Mouse (Mus musculus) cerebellum, adult 9-10 months (tissue): ENCODE measurements at regions not wholly inside any gene's neighbourhood (a gene's known extent, or its start where the extent isn't known, plus 50 kb on each side); places are given as distances from the start of the nearest gene placed in this dataset.
A peak's percentile ranks its signal among the peaks of the same experiment; 100 is the strongest.

Experiments used
- DNase-seq: peaks from one replicate; pipeline ENCODE4 v3.0.0; 2022

DNA sequence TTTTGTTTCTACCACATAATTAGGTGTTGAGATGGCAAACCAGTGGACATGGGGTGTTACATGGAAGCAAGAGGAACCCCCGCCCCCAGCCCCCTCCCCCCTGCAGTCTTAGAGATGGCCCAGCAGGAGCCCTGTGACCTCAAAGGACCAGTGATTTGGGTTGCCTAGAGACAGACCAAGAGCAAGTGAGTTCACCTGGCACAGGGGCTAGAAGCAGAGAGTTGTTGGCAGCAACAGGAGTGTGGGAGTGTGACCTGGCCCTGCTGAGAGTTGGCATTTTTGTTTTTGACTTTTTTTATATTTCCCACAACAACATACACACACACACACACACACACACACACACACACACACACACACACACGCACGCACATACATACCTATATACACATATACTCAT lies 987.9 kb downstream of the Cdh18 start:
- DNase-seq = peak; percentile 8

DNA sequence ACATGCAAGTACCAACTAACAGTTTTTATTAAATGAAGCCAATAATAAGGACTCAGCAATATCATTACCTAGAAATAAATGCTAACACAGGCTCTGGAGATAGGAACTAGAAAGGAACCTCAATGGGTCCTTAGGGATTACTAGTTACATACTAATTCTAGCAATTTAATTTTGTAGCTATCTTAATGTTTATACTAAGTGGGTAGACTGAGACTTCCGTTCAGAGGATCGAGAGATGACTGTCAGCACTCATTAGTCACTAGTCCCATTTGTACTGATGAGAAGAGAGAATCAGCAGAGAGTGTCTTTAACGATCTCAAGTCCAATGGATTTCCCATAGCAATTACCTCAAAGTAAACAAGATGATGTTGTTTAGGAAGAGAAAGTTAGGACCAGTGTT lies 988.6 kb downstream of the Cdh18 start:
- DNase-seq = no peak

DNA sequence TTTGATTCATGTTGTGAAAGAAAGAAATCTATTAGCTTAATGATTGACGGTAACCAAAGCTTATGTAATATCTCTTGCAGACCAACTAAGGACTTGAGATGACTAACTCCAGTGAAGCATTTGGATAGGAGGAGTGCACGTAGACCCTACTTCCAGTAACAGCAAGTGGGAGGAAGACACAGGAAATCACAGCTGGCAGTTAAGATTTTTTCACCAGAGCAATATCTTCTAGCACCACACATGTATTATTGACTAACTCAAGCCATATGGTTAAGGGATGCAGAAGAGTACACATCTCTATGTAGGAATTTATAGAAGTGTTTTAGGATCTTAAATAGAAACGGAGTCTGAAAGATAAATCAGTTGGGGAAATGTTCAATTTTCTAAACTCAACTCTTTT lies 1011.3 kb downstream of the Cdh18 start:
- no peak for DNase-seq

DNA sequence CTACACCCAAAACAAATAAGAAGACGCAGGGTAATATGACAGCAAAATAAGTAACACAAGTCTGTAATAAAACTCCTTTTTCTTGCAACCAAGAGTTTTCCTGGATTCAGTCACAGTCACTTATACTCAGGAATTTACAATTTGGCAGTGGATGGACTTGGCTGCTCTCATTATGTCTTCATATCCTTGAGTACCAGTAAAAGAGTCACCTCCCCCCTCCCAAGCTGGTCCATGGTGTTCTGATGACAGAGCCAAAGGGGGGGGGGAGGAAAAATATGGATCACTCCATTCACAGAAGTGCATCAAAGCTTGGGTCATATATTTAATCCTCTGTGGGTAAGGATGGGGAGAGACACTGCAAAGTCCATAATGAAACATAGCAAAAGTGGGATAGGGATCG lies 1013.4 kb downstream of the Cdh18 start:
- DNase-seq = peak; percentile 50

DNA sequence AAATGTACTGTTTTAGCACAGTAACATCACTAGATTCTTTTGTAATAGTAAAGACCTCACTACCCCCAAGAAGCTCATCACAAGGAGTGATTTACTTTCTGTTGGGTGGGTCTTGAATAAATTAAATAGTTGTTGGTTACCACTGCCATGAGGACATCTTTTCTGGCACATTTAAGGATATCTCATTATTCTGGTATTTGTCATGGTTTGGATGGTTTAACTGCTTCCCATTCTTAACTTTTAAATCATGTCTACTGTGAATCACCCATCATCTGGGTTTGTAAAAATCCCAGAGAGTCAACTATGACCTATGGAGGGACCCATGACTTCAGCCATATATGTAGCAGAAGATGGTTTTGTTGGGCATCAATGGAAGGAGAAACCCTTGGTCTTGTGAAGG lies 1016.2 kb downstream of the Cdh18 start:
- DNase-seq = no peak

DNA sequence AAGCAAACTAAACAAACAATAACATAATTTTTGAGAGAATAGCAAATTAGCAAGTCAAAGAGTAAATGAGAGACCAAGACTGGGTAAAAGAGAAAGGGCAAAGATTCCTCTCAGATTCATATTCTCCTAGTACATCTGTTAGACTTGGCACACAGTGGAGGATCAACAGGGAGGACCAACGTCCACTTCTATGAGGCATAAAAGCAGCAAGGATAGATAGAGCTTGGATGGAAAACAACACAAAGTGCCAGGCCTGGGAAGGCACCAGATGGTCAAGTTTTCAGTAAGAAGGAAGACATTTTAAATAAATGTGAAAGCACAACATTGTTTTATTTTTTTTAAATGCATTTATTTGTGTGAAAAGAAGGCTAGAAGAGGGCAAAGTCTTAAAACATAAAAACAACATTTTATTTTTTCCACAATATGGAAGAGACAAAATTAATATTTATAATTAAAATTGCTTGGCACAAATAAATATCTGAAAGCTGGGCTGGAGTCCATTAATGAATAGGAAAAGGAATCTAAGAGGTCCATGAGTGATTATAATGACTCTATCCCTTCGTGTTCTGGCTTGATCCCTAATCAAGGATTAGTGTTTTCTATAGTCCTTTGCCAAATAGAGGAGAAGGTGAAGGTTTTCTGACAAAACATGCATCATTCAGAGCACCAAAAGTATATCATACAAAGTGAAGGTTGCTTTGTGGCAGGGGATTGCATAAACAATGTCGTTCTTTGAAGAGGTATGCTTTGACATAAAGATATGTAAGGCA lies 1018.2 kb downstream of the Cdh18 start:
- DNase-seq = peak; percentile 97

DNA sequence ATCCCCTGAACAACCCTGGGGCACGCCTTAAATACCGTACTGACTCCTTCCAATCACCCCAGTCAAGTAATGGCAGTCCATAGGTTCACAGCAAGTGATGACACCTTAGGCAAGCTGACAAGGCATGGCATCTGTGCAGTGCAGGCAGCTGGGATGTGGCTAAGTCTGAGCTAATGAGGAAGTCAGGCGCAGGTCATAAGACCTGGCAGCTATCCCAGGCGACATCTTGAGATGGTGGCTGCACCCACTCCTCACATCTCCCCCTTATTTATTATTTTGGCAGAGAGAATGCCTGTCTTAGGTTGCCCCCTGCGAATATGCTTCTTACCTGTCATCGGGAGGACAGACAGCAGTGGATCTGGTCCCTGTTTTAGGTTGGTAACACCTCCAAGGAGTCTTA lies 1019.8 kb downstream of the Cdh18 start:
- peak; percentile 31 for DNase-seq

DNA sequence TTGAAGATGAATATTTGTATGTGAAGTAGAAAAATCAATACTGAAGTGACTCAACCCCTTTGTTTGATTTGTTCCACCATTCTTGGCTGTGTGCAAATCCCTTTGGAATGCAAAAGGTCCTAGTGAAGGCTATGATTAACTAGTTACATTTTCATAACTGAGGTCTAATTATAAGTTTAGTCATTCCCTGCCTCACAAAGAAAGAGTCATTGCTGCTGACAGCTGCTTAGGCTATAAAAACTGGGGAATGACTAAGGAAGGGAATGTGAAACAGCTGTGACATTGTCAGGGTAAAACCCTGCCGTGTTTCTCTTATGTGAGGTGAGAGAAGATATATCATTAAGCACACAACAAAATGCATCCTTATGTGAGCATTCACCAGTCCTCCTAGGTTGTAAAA lies 1033.1 kb downstream of the Cdh18 start:
- no peak for DNase-seq

DNA sequence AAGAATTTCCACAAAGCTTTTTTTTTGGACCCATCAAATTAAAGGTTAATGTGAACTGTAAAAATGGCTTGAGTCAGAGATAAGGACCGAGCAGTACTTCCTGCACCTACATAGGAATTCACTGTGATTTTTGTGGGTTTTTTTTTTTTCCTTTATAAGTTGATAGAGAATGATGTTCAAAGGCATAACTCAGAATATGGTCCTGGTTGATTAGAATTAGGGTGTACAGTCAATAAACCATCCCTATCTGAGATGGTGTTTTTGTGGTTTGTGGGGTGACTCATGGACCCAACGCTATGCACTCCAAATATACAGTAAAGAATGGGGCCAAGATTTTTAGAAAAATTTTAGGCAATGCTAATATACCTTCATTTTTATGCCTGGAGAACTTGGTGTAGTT lies 1041.6 kb downstream of the Cdh18 start:
- DNase-seq = no peak

DNA sequence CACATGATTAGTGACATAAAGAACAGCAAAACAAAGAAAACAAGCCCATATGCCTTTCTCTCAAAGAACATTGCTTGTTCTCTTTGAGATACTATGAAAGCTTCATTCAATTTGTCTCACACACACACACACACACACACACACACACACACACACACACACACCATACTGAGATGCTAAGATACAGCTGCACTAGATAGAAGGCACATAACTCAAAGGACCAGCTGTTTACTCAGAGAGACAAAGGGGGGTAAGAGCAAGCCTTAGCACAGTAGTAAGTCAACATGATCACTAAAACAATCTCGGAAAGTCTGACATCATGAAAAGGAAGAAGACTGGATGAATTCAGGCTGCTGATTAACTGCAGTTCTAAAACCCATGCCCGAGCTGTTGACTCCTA lies 1051.6 kb downstream of the Cdh18 start:
- no peak for DNase-seq
